8 mouse cellular contexts compared by ENCODE assay signal in genomic region chr1:131964100-131964499, GRCm38 (mm10). TPM values are rescaled to one million over a fixed set of nuclear protein-coding genes. Genes with fewer than 3 reads are reported as not detected.
DNase-seq lines count a peak whose midpoint lies in the region; ATAC-seq and TF ChIP-seq lines count a peak whose summit lies in the region.

No protein-coding gene starts in this region.

- WGBS in kidney, adult 2 months = 45% methylated on average over 5 of the region's 5 CpGs
- WGBS in intestine, embryonic 15.5 days = 55% methylated on average over 5 of the region's 5 CpGs
- 20% methylated on average over 5 of the region's 5 CpGs for WGBS in midbrain, embryonic 16.5 days

- no peaks in the 10 kb centered on the region for H3K27me3 ChIP-seq in kidney, adult 2 months (replicated peaks; ENCODE audit: control insufficient read depth, insufficient read depth, low read length)
- peaks cover 34% of the 10 kb centered on the region for H3K27me3 ChIP-seq in intestine, embryonic 15.5 days (replicated peaks)
- peaks cover 9% of the 10 kb centered on the region for H3K27me3 ChIP-seq in midbrain, embryonic 16.5 days (ENCODE audit: control insufficient read depth, insufficient read depth, low read depth, low read length)

- TF ChIP-seq POLR2A in kidney, adult 2 months (IDR thresholded peaks at IDR 0.05; ENCODE audit: low read depth, low read length) = no peak

- ATAC-seq in intestine, embryonic 15.5 days = no peak
- ATAC-seq in midbrain, embryonic 16.5 days = no peak

- no peaks in the 10 kb centered on the region for H3K36me3 ChIP-seq in kidney, adult 2 months (ENCODE audit: control insufficient read depth, insufficient read depth, low read length)
- no peaks in the 10 kb centered on the region for H3K36me3 ChIP-seq in intestine, embryonic 15.5 days
- no peaks in the 10 kb centered on the region for H3K36me3 ChIP-seq in midbrain, embryonic 16.5 days (ENCODE audit: control insufficient read depth, insufficient read depth, low read length)

- no peak overlapping the region for H3K9ac ChIP-seq in intestine, embryonic 15.5 days
- H3K9ac ChIP-seq in midbrain, embryonic 16.5 days (ENCODE audit: low read depth, low read length) = no peak overlapping the region

- TF ChIP-seq CTCF in kidney, adult 2 months (conservative IDR thresholded peaks at IDR 0.05; ENCODE audit: insufficient read depth, insufficient read length, low read depth, low read length) = no peak

- DNase-seq in kidney, adult 2 months = peak; percentile 44
- DNase-seq in kidney, postnatal 10 days = no peak
- peak; percentile 61 to 84 for DNase-seq in heart, adult 18-20 months
- no peak for DNase-seq in retina, postnatal 1 day
- no peak for DNase-seq in left cerebral cortex, adult 8-10 months (ENCODE audit: low spot score in 2 of 2)
- DNase-seq in urinary bladder, postnatal 4 days (ENCODE audit: low spot score in 2 of 2) = no peak

- no peaks in the 10 kb centered on the region for H3K9me3 ChIP-seq in intestine, embryonic 15.5 days
- H3K9me3 ChIP-seq in midbrain, embryonic 16.5 days (replicated peaks; ENCODE audit: control insufficient read depth, low read length, poor library complexity, severe bottlenecking) = no peaks in the 10 kb centered on the region

- H3K27ac ChIP-seq in kidney, adult 2 months (ENCODE audit: insufficient read depth, low read depth, low read length) = peak overlapping the region; percentile 70
- no peak overlapping the region for H3K27ac ChIP-seq in intestine, embryonic 15.5 days
- no peak overlapping the region for H3K27ac ChIP-seq in midbrain, embryonic 16.5 days (ENCODE audit: low read length)

- peak overlapping the region; percentile 95 for H3K4me3 ChIP-seq in kidney, adult 2 months (ENCODE audit: insufficient read depth, low read depth, low read length)
- no peak overlapping the region for H3K4me3 ChIP-seq in intestine, embryonic 15.5 days (replicated peaks)
- H3K4me3 ChIP-seq in midbrain, embryonic 16.5 days (ENCODE audit: low read depth, low read length) = peak overlapping the region; percentile 87

- peaks cover 36% of the 10 kb centered on the region for H3K4me1 ChIP-seq in kidney, adult 2 months (ENCODE audit: control insufficient read depth, insufficient read depth, low read length)
- H3K4me1 ChIP-seq in intestine, embryonic 15.5 days (replicated peaks) = peaks cover 14% of the 10 kb centered on the region
- H3K4me1 ChIP-seq in midbrain, embryonic 16.5 days (ENCODE audit: control insufficient read depth, insufficient read depth, low read length) = peaks cover 7% of the 10 kb centered on the region

- peak overlapping the region; percentile 100 for H3K4me2 ChIP-seq in intestine, embryonic 15.5 days (replicated peaks)
- peak overlapping the region; percentile 98 for H3K4me2 ChIP-seq in midbrain, embryonic 16.5 days (ENCODE audit: low read length)

RNA-seq across cellular contexts. Expression of gene Slc45a3, which starts 1.3 kb away (rescaled TPM):
- 30.5 and 37.8 TPM in 2 replicates for polyA plus RNA-seq in kidney, adult 2 months (2012; rRNA removed)
- total RNA-seq in heart, adult 18-20 months (2021) = 1 to 10 TPM; 5.4 to 6.9 TPM
- polyA plus RNA-seq in intestine, embryonic 15.5 days (2015; fragmentation: Nextera tagmentation; extraction: Ambion mirVana) = 2.8 and 3.6 TPM in 2 replicates
- 2.3 and 2.7 TPM in 2 replicates for polyA plus RNA-seq in midbrain, embryonic 16.5 days (2015; fragmentation: Nextera tagmentation; extraction: Ambion mirVana)
- total RNA-seq in left cerebral cortex, adult 8-10 months (2022) = 1 to 10 TPM in 1 of 4 experiments, under 1 TPM in 3; 0.65 to 1.9 (median 0.79) TPM

RNA-seq across cellular contexts. Expression of gene Elk4, which starts 43.3 kb away (rescaled TPM):
- polyA plus RNA-seq in kidney, adult 2 months (2012; rRNA removed) = 18.4 and 27.8 TPM in 2 replicates
- total RNA-seq in heart, adult 18-20 months (2021) = 10 to 100 TPM; 77.4 to 82.0 TPM
- 15.2 and 16.0 TPM in 2 replicates for polyA plus RNA-seq in intestine, embryonic 15.5 days (2015; fragmentation: Nextera tagmentation; extraction: Ambion mirVana)
- 8.1 and 8.7 TPM in 2 replicates for polyA plus RNA-seq in midbrain, embryonic 16.5 days (2015; fragmentation: Nextera tagmentation; extraction: Ambion mirVana)
- total RNA-seq in left cerebral cortex, adult 8-10 months (2022) = 10 to 100 TPM; 54.1 to 63.5 (median 58.5) TPM

RNA-seq across cellular contexts. Expression of gene Nucks1, which starts 53.8 kb away (rescaled TPM):
- polyA plus RNA-seq in kidney, adult 2 months (2012; rRNA removed) = 8.4 and 14.3 TPM in 2 replicates
- total RNA-seq in heart, adult 18-20 months (2021) = 10 to 100 TPM; 60.7 to 63.9 TPM
- 60.7 and 69.7 TPM in 2 replicates for polyA plus RNA-seq in intestine, embryonic 15.5 days (2015; fragmentation: Nextera tagmentation; extraction: Ambion mirVana)
- 50.1 and 53.6 TPM in 2 replicates for polyA plus RNA-seq in midbrain, embryonic 16.5 days (2015; fragmentation: Nextera tagmentation; extraction: Ambion mirVana)
- total RNA-seq in left cerebral cortex, adult 8-10 months (2022) = 100 to 1,000 TPM; 142 to 178 (median 163) TPM

Comparison
In these comparisons a context has a peak if more than half of its experiments do, and no peak if none do; other contexts are left out.
1. DNase-seq: peak in kidney, adult 2 months (single experiment) and heart, adult 18-20 months (2 of 2); none in kidney, postnatal 10 days (single experiment), retina, postnatal 1 day (single experiment), left cerebral cortex, adult 8-10 months (0 of 2) and urinary bladder, postnatal 4 days (0 of 2).